Mouse (Mus musculus): ENCODE measurements around the gene Cpsf3. TPM values are rescaled to one million over a fixed set of nuclear protein-coding genes. Genes with fewer than 3 reads are reported as not detected.

Gene Cpsf3
- total RNA-seq, 1 experiment from 2014 or later: 112 TPM

DNA sequence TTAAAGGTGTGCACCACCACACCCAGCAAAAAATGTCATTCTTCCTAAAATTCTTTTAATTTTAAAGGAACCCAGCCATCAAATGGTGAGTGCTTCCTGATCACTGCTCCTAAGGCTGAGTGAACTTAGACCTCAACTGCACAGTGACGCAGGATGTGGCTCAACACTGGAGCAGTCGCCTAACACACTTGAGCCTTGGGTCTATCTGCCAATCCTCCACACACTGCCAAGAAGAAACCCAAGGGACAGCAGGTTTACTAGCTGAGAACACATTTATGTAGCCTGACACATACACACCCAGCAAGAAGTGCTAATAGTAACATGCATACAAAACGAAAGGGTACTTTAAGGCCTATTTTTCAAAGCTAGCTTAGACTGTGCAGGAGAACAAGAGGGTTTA, 41.1 kb downstream of the Cpsf3 start:
- ATAC-seq (ENCODE audit: extremely low read depth, insufficient number of reproducible peaks, low FRiP score, poor library complexity, severe bottlenecking): no peak

DNA sequence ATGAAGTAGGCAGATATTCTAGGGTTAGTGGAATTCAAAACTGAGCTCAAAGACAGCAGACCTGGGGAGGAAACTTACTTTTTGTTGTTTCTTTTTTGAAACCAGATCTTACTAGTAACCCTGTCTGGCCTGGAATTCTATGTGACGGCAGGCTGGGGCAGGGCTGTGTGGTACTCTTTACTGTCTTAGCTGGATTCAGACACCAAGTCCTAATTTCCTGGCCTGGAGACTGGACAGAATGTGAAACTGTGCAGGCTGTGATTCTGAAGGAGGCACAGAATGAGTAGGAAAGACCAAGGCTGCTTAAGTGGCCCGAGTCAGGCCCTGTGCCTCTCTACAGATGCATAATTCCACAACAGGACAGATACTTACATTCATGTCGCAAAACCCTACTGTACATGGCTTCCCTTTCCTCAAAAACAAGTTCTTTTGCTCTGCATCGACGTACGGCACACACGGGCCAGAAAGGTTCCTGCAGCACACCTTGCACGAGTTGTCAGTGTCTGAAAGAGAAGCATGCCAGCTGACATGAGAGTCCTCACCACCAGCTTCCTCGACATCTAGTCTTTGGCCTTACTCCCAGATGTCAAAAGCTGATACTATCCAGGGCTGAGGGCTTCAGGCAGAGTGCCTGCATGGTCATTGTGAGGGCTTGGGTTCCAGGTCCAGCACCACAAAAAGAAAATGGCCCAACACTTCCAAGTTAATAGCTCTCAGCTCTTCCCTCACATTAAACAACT, 44.6 kb downstream of the Cpsf3 start:
- ATAC-seq (ENCODE audit: extremely low read depth, insufficient number of reproducible peaks, low FRiP score, poor library complexity, severe bottlenecking): no peak

DNA sequence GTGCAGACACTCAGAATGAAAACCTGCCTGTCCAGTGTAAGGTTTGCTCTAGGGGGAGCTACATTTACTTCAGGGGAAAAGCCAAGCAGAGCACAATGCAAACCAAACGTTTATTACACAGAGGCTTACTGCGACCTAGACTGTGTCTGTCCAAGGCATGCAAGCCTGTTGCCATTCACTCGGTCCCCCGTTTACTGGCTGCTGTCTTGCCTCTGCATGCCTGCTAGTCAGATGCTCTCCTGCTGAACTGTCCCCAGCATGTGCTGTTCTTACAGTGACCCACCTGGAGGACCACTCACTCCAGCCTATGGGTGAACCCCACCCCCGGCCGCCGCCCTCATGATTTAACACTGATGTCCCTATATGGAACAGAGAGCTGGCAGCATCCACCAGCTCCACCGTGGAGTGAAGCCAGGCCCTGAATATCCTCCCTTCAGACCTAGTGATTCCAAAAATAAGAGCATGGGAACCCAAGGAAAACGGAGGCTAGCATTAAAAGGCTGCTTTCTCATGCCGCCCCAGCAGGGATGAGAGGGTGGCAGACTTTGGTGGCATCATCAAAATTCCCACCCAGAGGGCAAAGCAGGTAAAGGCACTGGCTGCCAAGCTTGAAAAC, 45.9 kb downstream of the Cpsf3 start:
- ATAC-seq (ENCODE audit: extremely low read depth, insufficient number of reproducible peaks, low FRiP score, poor library complexity, severe bottlenecking): no peak

DNA sequence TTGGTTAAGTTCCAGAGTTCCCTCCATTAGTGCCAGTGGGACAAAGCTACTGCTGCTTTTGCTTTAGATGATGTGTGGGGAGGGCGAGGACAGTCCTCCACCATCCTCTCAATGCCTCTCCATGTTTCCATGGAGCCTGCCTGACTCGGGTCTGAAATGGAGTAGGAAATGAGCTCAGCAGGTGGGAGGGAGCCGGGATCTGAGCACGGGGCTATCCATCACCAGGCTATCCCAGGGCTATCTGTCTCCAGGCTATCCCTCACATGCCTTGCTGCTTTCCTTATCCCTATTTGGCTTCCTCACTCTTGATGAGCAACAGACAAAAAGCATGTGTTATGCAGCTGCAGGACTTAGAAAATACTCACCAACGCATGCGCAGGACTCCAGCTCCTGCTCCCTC, 46.5 kb downstream of the Cpsf3 start:
- ATAC-seq (ENCODE audit: extremely low read depth, insufficient number of reproducible peaks, low FRiP score, poor library complexity, severe bottlenecking): no peak

DNA sequence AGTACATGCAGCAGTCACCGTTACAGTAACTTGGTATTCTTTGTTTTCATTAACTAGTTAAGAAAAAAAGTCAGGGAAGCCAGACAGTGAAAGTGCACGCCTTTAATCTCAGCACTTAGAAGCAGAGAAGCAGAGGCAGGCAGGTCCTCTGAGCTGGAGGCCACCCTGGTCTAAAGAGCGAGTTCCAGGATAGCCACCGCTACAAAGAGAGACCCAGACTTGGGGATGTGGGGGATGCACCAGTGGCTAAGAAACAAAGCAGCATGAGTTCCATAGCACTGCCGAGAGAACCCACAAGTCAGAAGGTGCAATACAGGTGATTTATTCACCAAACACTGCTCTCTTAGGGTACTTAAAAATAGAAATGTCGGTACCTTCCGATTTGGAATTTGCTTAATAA, 47.8 kb downstream of the Cpsf3 start:
- no peak for ATAC-seq (ENCODE audit: extremely low read depth, insufficient number of reproducible peaks, low FRiP score, poor library complexity, severe bottlenecking)

DNA sequence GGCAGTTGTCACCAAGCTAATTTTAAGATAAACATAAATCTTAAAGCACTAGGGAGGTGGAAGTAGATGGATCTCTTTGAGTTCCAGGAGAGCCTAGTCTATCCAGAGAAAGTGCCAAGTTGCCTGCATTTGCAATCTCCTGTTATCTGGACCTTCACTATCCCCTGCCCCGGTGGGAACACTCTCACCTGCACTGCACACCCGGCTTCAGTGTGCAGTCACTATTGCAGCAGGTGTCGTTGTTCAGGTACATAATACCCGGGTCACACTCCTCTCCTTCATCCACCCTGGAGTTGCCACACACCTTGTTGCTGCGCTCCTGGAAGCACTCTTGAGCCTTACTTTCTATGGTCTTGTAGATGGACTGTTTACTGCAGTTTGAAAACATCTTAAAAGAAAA, 48.6 kb downstream of the Cpsf3 start:
- ATAC-seq (ENCODE audit: extremely low read depth, insufficient number of reproducible peaks, low FRiP score, poor library complexity, severe bottlenecking): no peak

DNA sequence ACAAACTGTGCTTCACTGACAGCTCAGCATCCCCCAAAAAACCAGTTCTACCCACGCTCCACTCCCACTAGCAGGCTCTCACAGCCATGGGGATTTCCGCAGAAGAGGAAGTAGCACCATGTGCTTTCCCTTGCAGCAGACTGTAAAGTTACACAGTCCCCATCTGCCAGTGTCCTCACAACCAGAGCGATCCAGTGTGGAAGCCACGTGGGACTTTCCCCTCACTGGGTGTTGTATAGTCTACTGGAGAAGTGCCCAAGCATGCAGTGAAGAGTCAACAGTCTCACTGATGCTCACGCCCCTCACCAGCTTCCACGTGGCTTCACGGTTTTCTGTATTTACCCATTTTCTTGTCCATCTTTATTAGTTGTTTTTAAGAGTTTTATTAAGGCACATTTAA, 50.7 kb downstream of the Cpsf3 start:
- ATAC-seq (ENCODE audit: extremely low read depth, insufficient number of reproducible peaks, low FRiP score, poor library complexity, severe bottlenecking): peak; percentile 91

DNA sequence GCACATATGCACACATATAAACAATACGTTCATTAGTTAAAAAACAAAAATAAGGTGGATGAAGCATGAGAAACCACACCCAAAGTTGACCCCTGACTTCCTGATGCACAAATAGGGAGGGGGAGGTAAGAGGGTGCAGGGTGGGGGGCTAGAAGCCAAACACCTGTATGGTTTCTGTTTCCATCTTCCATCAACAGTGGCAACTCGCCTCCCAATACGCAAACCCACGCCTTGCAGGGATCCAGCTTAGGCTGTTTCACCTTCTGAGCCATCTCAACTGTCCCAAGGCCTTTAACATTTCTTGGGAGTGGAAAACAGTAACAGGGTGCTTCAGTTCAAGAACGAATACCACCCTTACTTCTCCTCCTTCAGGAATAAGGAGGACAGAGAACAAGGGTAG, 52.0 kb downstream of the Cpsf3 start:
- ATAC-seq (ENCODE audit: extremely low read depth, insufficient number of reproducible peaks, low FRiP score, poor library complexity, severe bottlenecking): no peak

DNA sequence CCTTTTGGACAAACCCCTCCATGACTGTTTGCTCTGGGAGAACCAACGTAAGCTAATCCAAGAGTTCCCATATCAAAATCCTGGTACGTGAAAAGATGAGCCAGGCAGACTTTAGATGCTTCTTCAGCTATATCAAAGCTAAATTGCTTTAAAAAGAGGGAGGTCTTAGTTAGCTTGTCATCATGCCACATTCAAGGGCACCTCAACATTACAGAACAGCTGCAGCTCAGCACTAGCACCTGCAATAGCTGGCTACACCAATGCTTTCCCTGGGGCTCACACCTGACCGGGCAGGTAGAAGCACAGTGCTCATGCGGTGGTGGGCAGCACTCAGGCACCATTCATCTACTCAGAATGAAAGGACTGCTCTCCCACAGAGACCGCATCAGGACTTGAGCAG, 55.5 kb downstream of the Cpsf3 start:
- ATAC-seq (ENCODE audit: extremely low read depth, insufficient number of reproducible peaks, low FRiP score, poor library complexity, severe bottlenecking): no peak

DNA sequence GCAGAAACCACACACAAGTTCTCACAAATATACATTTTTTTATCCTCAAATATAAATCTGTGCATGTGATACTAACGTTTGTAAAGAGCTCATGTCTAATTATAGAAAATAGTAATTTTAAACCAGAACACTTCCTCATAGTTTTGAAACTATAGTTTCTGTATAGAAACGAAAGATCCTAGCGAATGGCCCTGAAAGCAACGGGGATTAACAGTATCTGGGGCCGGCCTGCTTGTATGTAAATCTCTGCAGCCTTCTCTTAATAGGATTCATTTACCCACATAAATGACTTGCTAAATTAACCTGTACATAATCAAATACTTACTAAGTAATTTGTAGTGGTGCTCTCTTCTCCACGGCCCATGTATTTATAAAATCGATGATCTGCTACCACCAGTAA, 61.8 kb downstream of the Cpsf3 start:
- no peak for ATAC-seq (ENCODE audit: extremely low read depth, insufficient number of reproducible peaks, low FRiP score, poor library complexity, severe bottlenecking)

DNA sequence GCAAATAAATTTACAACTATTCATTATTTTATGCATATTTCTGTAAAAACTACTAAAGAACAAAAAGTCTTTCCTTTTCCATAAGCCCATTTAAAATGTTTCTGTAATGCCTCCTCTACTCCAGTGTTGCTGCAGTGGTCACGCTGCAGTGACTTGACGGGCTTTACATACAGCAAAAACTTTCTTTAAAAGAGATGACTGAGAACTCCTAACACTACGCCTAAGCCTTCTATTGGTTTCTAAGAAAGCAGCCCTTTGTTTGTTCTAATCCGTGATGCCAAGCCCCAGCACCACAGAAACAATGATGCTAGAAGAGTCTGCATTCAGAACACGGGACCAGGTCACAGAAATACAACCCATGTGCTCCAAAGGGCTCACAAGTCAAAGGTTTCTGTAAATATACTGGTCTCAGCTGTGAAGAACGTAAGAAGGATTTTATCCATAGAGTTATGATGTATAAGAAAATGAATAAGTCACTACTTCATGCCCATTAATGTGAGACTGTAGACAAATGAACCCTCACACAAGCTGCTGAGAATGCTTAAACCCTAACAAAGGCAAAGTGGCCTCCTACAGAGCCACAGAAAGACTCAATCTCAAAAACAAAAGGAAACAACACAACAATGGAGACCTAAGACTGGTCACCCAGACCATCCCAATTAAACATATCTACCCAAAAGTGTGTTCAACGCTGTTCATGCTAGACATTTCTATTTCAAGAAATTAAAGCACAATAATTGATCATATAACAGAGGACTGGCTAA, 65.1 kb downstream of the Cpsf3 start:
- ATAC-seq (ENCODE audit: extremely low read depth, insufficient number of reproducible peaks, low FRiP score, poor library complexity, severe bottlenecking): no peak

DNA sequence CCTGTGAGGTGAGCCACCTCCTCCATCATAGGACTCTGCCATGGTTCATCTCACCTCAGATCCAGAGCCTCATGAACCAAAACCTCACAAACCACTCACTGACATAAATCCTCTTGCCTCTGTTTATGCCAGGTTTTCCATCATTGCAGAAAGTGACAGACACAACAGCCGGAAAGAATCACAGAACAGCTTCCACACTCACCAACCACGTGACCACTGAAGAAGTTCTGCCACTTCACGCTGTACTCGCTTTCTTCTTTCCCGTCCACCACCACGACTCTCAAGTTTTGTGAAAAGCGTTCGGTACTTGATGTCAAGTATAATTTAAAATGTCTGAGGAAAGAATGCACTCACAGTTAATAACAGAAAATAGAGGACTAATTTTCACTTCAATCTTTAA, 68.5 kb downstream of the Cpsf3 start:
- no peak for ATAC-seq (ENCODE audit: extremely low read depth, insufficient number of reproducible peaks, low FRiP score, poor library complexity, severe bottlenecking)

DNA sequence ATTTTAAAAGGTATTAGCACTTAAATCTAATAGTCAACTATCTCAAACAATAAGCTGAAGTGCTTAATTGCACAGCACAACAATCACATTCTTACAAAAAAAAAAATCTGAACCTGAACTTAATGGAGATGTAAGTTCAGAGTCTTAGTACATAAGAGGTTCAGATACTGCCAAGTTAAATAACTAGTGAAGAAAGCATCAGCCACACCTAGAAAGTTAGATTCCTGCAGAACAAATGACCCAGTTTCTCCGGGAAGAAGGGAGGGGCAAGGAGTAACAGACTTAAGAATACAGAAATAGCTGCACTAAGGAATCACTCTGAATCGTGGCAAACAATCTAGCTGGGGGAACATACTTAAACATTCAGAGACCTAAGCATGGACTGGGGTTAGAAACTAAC, 77.5 kb downstream of the Cpsf3 start:
- no peak for ATAC-seq (ENCODE audit: extremely low read depth, insufficient number of reproducible peaks, low FRiP score, poor library complexity, severe bottlenecking)

DNA sequence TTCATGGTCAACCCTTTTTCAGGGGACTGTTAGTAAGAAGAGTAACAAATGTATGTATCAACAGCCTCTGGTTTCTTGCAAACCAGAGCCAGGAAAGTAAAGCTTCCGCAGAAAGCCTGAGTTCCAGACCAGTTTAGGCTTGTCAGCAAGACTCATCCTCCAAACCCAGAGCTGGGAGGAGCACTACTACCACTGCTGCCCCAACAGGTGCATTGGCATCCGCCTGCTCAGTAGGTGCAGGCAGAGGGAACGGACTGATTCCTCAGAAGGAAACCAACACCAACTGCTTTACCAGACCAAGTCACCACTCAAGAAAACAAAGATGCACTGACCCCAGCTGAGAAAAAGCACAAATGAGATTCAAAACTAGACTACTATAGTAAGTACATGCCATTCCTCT, 78.0 kb downstream of the Cpsf3 start:
- ATAC-seq (ENCODE audit: extremely low read depth, insufficient number of reproducible peaks, low FRiP score, poor library complexity, severe bottlenecking): no peak

Other genes starting within 250 kb of the Cpsf3 start
- 41.5 and 53.4 TPM in 2 replicates for gene Itgb1bp1, start 893 bp downstream of the Cpsf3 start, total RNA-seq (2017)
- 23.6 and 27.0 TPM in 2 replicates for gene Iah1, start 31.0 kb downstream of the Cpsf3 start, total RNA-seq (2017)
- gene Adam17, start 88.2 kb downstream of the Cpsf3 start, total RNA-seq (2017): 74.3 and 86.8 TPM in 2 replicates
- 93.1 and 98.3 TPM in 2 replicates for gene Ywhaq, start 132.2 kb downstream of the Cpsf3 start, total RNA-seq (2017)